Mouse (Mus musculus): ENCODE measurements around the gene Traf1.

- TF ChIP-seq CTCF (IDR thresholded peaks at IDR 0.05; ENCODE audit: low read depth, low read length) (no peak), POLR2A (IDR thresholded peaks at IDR 0.05; ENCODE audit: extremely low read depth, insufficient read depth, low read length) (no peak)
These were observed 3.7 kb upstream of the Traf1 start for GRCm38 (mm10) chr2:34965293-34965692.
